Mouse (Mus musculus): ENCODE data around the gene Olfr248. TPM values are rescaled to one million over a fixed set of nuclear protein-coding genes. Genes with fewer than 3 reads are reported as not detected.

Olfr248 gene
- polyA plus RNA-seq, 1 experiment from 2014 or later: not detected

Other genes with a start within 250 kb of the Olfr248 start
- 0.11 and 0.15 TPM in 2 replicates for gene Olfr420, start 235.4 kb upstream of the Olfr248 start, polyA plus RNA-seq (2015; fragmentation: Nextera tagmentation; extraction: Ambion mirVana)
- 0.17 and 0.24 TPM in 2 replicates for gene Spta1, start 218.3 kb upstream of the Olfr248 start, polyA plus RNA-seq (2015; fragmentation: Nextera tagmentation; extraction: Ambion mirVana)
- 0.46 and 0.53 TPM in 2 replicates for gene Olfr419, start 139.0 kb upstream of the Olfr248 start, polyA plus RNA-seq (2015; fragmentation: Nextera tagmentation; extraction: Ambion mirVana)
- not detected in 2 replicates for gene Mptx1, start 60.5 kb upstream of the Olfr248 start, polyA plus RNA-seq (2015; fragmentation: Nextera tagmentation; extraction: Ambion mirVana)
- gene Olfr417, start 25.9 kb upstream of the Olfr248 start, polyA plus RNA-seq (2015; fragmentation: Nextera tagmentation; extraction: Ambion mirVana): 0.05 TPM in 1 of 2 replicates, not detected in the other
- gene Olfr414, start 33.0 kb downstream of the Olfr248 start, polyA plus RNA-seq (2015; fragmentation: Nextera tagmentation; extraction: Ambion mirVana): 0.17 and 0.24 TPM in 2 replicates
- gene Olfr220, start 51.0 kb downstream of the Olfr248 start, polyA plus RNA-seq (2015; fragmentation: Nextera tagmentation; extraction: Ambion mirVana): 0.09 TPM in 1 of 2 replicates, not detected in the other
- 1.9 and 2.5 TPM in 2 replicates for gene Fmn2, start 110.8 kb downstream of the Olfr248 start, polyA plus RNA-seq (2015; fragmentation: Nextera tagmentation; extraction: Ambion mirVana)

Measured in embryonic facial prominence, embryonic 15.5 days (tissue).